Mouse (Mus musculus): ENCODE data around the gene Gm10837.

Gene Gm10837

DNA sequence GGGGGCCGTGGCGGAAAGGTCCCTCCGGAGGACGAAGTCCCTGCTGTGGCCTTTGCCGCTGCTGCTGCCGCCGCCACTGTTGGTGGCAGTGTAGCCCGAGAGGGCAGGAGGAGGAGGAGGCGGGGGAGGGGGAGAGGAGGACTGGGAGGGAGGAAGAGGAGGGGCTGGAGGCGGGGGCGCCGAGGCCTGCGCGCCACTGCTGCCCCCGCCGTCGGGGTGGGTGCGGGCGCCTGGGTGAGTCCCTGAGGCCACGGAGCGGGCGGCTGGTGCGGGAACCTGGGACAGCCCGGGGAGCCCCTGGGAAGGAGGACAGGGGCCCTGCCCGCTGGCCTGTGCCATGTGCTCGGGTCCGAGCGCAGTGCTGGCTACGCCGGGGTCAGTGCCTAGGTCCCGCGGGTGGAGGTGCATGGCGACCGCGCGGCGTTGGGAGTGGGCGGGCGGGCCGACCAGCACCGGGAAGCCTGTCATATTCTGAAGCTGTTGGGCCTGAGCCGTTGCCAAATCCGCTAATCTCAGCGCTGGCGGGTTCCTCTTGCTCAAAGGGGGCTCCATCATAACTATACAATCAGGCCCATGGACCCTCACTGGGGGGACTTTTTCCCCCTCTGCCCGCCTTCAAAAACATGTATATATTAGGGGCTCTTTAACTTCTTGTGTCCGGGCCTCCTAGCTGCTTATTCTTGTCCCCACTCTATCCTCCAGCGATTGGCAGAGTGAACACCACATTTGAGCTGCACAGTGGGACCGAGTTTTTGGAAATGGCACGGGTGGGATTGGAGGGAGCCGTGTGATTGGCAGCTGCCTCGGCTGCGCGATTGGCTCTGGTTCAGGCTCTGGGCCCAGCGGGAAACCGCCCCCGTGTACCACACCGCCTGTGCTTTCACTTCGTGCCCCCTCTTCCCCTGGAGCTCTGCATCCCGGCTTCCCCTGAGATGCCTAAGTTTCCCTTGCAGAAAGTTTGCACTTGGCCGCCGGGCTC is 25.3 kb upstream of the Gm10837 start, which contains the start of gene Zic5:
TSS of gene Zic5 (minus strand) at position 915 of the 979 bp plus-strand sequence.
- peak; percentile 89 for DNase-seq

DNA sequence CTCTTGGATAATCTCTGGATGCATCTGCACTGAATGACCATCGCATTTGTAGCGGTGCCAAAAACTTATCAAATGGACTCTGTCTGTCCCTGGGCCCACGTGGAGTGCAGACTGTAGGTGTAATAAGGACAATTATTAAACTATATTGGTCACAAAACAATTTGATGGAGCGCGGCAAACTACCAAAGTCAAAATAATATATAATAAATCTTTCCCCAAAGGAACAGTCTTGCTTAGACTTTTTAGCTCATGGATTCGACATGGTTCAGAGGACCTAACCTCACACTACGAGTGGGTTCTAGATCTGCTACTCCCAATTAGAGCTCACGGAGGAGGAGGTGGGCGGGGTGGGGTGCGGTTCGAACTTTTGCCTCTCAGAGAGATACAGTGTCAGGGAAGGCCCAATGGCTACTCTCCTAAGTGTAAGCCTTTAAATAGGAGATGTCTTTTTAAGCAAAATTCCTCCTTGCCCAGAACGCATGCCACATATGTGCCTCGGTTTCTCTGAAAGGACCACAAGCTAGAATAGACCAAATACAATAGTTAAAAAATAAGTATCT is 24.4 kb upstream of the Gm10837 start:
- no peak for DNase-seq

DNA sequence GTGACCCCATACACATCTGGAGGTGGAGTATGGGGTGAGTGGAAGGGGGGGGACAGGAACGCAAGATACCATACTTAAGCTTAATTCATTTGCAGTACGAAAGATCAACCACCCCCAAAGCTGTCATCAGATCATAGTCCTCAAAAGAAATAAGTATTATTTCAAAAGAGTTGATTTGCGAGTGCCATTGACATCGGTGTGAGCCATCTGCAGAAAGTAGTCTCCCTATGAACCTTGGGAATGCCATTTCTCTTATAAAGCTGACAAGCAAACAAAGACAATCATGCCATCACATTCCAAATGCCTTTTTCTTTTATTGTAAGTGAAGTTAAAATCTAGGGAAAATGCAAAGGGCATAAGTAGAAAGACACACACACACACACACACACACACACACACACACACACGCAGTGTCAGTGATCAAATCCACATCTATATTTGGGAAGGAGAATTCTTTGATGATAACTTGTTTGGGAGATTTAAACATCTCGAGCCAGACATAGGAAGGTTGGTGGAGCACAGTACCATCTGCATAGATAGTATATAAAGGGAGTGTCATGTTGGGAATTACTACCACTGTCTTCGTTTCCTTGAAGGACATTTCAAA is 23.5 kb upstream of the Gm10837 start:
- no peak for DNase-seq

DNA sequence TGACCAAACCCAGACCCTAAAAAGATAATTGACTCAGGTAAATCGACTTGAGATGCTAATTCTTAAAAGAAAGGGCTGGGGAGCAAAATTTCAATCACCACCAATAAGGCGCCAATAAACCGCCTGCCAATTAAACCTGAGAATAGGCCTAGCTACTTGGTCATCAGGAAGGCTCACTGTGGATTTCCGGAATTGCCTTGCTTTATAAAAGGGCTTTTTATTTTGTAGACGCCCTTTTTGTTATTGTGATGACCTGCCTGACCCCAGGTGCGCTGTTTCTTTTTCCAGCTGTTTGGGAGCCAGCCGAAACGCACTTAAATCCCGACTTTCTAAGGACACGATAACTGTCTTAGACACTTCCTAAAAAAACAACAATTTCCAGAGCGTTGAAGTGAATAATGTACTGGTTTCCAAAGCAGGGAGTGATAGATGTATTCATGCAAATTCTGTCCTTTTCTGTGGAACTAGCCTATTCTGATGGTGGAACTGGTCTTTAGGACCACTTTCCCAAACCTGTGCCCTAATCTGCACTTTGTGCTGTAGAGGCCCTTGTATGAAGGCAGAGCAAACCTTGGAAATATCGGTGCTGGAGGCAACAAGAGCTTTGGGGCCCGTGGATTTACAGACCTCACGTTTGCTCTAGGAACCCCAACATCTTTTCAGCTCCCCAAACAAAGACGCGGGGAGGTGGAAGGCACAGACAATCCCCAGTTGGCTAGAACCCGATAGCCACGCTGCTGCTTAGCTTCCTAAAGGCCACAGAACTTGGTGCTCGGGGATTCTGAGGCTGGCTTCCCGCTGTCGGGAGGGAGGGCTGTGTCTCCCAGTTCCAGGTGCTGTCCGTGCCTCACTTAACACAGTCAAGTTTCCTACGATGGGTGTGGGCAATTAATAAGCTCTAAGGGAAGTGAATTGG is 22.2 kb upstream of the Gm10837 start:
- DNase-seq, result no peak

DNA sequence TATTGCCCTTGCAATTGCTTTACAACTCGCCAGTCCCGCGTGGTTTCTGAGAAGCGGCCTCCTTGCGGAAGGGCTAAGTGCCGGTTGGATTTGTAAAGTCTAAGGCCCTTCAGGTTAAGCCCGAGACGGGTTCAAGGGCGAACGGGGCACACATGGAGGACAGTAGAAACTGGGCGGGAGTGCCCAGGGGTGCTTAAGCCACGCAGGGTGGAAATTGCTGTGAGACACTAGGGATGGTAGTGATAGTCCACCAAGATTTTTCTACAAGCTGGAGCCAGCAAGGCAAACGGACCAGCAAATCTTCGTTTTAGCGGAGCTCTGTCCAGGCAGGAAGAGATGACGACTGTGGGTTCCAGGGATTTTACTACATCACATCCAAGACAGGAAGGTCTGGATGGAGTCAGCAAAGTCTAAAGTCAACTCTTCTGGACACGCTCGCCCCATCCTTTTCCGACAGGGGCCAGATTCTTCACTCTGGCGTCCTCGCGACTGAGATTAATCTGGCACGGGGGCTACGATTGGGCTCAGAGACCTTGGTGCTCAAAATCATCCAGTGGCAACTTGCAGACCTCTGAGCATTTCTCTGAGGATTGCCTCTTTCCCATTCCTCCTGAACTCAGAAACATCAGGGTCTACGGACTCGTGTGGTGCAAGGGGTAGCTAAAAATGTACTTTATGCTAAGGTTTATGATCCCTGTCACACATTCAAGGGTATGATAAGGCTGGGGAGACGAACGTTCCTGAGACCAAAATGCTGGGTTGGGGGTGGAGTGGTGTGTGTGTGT is 21.2 kb upstream of the Gm10837 start:
- no peak for DNase-seq

DNA sequence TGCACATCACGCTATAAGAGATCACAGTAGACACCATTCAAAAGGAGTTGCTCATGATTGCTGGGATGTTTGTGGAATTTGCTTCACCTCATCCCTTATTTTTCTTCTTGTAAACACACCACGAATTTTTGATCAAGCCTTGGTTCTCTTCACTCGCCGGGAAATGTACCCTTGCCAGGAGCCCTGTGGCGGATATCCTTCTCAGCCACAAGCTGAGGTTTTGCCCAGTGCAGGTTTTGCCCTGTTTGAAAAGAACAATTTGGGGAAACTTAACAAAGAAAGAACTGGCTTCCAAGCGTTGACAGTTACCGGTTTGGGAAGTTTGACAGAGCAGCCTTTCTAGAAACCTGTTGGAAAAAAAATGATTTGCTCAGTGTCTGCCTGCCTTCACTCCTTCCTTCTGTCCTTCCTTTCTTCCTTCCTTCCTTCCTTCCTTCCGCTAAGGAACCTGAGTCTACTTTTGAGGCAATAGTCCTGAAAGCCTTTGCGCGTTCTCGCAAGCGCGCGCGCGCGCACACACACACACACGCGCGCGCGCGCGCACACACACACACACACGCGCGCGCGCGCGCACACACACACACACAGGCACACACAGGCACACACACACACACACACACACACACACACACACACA is 18.8 kb upstream of the Gm10837 start:
- DNase-seq, result no peak

DNA sequence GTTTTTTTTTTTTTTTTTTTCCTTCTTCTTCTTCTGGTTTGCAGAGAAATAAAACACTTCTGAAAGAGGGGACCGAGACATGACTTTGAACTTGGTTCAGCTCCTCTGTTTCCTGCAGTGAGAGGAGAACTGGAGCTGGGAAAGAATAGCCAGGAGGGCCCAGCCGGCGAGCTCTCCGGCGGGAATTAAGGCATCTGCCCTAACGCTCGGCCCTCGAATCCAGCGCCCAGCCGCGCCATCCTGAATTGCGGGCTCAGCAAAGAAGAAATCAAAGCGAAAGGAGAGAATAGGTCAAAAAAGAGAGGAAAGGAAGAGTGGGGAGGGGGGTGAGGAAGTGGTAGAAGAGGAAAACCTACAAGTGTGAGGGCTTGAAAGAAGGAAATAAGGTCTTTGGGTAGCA is 18.2 kb upstream of the Gm10837 start:
- DNase-seq, result no peak

DNA sequence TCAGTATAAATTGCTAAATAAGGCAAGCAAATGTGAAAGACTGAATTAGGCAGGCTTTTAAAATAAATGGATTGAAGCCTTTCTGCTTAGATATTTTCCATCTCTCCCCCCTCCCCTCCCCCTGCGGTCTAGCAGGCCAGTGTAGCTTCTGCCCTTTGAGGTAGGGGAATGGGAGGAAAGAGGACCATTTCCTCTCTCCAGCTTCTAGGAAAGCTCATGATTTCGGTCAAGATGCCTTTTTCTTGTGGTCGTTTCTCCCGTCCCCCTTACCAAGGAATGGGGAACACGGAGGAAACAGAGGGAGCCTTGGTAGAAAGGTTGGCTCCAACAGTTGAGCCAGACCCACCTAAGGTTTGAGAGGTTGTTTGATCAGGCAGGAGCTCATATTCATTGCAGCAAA is 17.7 kb upstream of the Gm10837 start:
- DNase-seq, result no peak

DNA sequence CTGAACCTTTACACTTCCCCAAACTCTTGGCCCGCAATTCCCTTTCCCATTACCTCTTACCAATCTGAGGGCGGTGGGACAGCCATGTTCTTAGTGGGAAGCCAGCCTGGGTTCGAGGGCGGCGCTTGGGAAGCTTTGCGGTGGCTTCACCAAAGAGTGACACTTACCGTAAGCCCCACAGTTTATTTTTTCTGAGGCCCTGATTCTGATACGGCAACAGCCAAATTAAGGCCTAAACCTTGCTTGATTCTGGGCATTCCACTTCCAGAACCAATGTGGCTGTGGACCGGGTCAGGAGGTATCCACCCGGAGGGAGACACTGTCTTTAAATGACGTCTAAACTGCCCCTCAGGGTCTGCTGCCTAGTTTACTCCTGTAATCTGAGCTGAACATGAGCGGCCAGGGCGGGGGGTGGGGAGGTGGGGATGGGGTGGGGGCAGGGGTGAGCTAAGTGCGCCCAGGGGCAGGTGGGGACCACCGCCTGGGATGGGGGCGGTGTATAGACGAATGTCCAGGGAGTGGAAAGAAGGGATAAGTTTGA is 17.1 kb upstream of the Gm10837 start:
- no peak for DNase-seq

DNA sequence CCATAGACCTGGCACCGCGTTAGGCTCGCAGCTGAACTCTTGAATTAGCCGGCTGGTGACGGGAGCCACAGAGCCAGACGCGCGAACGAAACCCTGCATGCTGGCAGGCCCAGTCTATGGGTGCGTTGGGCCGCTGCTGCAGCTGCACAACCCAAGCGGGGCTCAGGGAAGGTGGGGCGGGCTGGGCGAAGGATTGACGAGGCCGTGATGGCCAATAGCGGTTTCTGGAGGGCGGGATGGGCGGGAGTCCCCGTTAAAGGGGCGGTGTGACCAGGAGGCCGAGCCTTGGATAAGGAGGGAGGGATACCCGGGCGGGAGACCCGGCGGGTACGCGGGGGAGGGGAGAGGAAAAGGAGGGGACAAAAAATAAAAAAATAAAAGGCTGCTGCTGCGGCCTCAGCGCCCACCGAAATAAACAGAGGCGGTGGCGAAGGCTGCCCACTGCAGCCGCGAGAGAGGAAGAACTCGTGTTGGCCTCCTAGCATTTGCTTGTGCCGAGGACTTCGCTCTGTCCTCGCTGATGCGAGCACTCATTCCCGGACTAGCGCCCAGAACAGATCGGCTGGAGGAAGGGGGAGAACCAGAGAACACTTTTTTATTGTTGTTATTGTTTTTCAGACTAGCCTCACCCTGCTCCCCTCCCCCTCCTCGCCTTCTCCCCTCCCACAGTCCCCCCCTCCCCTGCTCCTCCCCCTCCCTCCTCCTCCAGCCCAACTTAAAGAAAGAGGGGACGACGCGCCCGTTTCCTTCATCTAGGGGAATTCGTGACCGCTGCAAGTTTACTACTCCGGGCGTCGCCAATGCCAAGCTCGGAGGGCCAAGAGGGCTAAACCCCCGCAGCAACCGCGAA is 16.1 kb upstream of the Gm10837 start:
- no peak for DNase-seq

DNA sequence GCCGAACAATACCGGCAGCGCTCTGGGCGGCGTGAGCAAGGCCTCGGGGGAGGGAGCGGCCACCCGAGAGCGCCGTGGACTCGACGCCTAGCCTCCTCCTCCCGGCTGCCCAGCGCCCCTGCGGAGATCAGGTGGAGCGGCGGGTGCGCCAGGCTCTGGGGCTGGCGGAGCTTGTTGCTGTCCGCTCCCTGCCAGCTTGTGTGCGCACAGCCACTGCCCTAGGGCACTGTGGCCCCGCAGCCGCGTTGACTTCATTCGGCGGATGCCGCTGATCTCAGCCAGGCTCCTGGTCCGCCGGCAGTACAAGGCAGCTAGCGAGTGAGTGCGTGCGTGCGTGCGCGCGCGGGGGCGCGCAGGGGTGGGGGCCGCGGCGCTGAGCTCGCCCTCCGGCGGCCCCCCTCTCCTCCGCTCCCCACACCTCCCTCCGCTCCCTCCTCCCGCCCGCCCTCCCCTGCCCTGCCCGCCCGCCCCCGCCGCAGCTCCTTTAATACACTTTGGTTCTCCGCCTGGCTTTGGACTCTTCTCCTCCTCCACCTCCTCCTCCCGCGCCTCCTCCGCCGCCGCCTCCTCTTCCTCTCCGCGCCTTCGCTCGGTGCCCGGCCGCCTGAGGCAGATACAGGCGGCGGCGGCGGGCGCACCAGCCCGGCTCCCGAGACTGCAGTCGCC is 15.4 kb upstream of the Gm10837 start, which contains the start of gene Zic2:
TSS of gene Zic2 (plus strand) at position 545 of the 666 bp plus-strand sequence.
- no peak for DNase-seq

DNA sequence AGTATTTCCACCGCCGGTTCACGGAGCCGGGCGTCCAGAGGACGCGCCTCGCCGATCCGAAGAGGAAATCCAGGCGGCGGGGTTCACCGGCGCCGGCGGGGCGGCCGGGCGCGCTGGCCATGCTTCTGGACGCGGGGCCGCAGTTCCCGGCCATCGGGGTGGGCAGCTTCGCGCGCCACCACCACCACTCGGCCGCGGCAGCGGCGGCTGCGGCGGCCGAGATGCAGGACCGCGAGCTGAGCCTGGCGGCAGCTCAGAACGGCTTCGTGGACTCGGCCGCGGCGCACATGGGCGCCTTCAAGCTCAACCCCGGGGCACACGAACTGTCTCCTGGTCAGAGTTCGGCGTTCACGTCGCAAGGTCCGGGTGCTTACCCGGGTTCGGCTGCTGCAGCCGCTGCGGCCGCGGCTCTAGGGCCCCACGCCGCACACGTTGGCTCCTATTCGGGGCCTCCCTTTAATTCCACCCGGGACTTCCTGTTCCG is 14.8 kb upstream of the Gm10837 start:
- no peak for DNase-seq

DNA sequence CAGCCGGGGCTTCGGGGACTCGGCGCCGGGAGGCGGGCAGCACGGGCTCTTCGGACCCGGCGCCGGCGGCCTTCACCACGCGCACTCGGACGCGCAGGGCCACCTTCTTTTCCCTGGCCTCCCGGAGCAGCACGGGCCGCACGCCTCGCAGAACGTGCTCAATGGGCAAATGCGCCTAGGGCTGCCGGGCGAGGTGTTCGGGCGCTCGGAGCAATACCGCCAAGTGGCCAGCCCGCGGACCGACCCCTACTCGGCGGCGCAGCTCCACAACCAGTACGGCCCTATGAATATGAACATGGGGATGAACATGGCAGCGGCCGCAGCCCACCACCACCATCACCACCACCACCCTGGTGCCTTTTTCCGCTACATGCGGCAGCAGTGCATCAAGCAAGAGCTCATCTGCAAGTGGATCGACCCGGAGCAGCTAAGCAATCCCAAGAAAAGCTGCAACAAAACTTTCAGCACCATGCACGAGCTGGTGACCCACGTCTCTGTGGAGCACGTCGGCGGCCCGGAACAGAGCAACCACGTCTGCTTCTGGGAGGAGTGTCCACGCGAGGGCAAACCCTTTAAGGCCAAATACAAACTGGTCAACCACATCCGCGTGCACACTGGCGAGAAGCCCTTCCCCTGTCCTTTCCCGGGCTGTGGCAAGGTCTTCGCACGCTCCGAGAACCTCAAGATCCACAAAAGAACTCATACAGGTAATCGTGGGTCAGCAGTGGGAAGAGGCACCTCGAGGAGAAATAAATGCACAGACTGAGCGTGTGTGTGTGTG is 14.2 kb upstream of the Gm10837 start:
- peak; percentile 83 for DNase-seq

DNA sequence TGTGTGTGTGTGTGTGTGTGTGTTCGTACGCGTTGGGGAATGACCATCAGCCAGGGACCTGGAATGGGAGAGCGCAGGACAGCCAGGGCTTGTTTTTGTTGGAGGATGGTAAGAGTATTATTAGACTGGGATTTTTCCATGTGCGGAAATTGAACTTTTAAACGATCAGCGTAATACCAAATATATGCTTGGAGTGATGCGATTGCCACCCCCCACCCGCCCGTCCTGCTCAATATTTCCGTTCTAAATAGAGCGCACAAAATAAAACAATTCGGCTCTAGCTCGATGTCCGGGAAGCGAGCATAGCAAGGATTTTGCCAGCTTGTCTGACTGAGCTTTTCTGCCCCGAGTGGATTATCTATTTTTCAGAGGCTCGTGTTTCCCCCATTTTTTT is 13.6 kb upstream of the Gm10837 start:
- DNase-seq, result no peak

DNA sequence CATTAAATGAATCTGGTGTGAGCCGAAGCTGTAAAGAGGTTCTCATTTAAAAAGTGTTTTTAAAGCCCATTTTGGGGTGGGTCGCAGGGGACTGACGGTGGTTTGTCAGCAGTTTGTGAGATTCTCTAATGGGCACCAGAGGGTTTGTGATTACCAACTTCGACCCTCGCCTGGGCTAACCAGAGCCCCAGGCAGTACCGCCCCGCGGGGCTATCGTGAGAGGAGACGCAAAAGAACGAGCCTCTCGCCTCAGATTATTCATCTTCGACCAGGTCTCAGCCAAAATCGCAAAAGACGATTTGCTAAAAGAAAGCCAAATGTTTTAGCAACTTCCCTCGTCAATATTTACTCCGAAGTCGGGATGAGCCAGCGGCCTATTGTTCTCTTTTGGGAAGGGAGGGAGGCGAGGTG is 13.1 kb upstream of the Gm10837 start:
- no peak for DNase-seq

DNA sequence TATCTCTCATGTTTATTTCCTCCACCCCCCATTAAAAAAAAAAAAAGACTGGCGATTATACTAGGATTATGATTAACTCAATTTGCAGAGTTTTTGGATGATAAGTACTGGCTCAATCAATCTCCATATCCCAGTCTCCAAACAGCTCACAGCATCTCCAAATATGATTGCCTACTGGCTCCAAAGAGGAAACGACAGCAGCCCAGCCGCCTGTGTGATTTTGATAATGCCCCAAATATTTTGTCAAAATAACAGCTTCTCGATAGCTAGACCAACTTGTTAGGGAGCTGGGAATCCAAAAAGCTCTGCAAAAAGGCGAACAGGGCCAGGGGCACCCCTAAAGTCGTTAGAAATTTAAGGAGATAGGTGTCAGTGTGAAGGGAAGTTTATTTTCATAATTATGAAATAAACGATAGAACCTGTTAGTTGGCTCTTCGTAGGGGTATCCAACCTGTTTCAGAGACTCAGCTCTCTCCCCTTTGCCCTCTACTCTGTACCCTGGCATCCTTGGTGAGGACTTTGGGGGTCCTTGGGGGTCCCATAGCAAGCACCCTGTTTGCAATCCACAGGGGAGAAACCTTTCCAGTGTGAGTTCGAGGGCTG is 12.3 kb upstream of the Gm10837 start:
- no peak for DNase-seq

DNA sequence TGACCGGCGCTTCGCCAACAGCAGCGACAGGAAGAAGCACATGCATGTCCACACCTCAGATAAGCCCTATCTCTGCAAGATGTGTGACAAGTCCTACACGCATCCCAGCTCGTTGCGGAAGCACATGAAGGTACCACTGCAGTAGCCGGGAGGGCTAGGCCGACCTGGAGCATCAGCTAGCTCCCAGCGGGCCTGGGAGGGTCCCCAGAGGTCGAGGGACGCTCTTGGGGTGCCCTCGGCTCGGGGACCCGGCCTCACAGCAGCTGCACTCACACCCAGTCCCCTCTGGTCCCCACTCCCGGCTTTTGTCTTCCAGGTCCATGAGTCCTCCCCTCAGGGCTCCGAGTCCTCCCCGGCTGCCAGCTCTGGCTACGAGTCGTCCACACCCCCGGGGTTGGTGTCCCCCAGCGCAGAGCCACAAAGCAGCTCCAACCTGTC is 11.8 kb upstream of the Gm10837 start:
- no peak for DNase-seq

All from heart, adult 11 months (tissue).